Mouse (Mus musculus) hindbrain, embryonic 12.5 days (tissue): ENCODE measurements around the gene Tspan13. TPM values are rescaled to one million over a fixed set of nuclear protein-coding genes. Genes with fewer than 3 reads are reported as not detected.

Experiments
- polyA plus RNA-seq: library from polyadenylated mRNA; unstranded; fragments of >200 nt; fragmentation: Nextera tagmentation; extraction: Ambion mirVana; gene quantifications from 2 replicates; pipeline ENCODE4 v1.2.1, GENCODE M21; 2016

Gene Tspan13
- polyA plus RNA-seq, 1 experiment from 2014 or later, result 257 TPM

Other genes with a start within 250 kb of the Tspan13 start
- gene Agr3, start 116.9 kb downstream of the Tspan13 start, polyA plus RNA-seq, result not detected in 2 replicates
- gene Agr2, start 49.6 kb downstream of the Tspan13 start, polyA plus RNA-seq, result 0.28 and 0.42 TPM in 2 replicates
- 34.5 and 38.4 TPM in 2 replicates for gene Ankmy2, start 114.6 kb upstream of the Tspan13 start, polyA plus RNA-seq
- gene Bzw2, start 115.6 kb upstream of the Tspan13 start, polyA plus RNA-seq, result 314 and 322 TPM in 2 replicates
- gene Lrrc72, start 210.9 kb upstream of the Tspan13 start, polyA plus RNA-seq, result not detected in 2 replicates